Mouse (Mus musculus) c-Kit-positive CD71-positive TER-119-positive erythroid progenitor cells, embryonic 14.5 days (primary cell): ENCODE measurements around the gene Reg1.
"Not testable (repeated sequence)": the region's sequence is repeated elsewhere in the genome, so short reads cannot be mapped to it uniquely, and the experiment has no call there.

ENCODE experiments used
- DNase-seq: peaks from one replicate; pipeline ENCODE4 v3.0.0-alpha.2; 2013; ENCODE audit warnings: low spot score

Reg1 gene

DNA sequence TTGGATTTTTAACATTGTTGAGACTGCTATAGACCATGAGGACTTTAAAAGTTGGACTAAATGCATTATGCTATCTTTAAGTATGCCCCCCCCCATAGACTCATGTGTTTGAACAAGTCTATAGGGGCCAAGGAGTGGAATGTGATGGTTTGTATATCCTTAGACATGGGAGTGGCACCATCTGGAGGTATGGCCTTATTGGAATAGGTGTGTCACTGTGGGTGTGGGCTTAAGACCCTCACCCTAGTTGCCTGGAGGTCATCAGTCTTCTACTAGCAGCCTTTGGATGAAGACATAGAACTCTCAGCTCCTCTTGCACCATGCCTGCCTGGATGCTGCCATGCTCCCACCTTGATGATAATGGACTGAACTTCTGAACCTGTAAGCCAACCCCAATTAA is at the start of gene Reg1:
Gene Reg1, plus strand, starts transcription at position 301 of the 400 bp plus-strand sequence.
- not testable (repeated sequence) for DNase-seq

DNA sequence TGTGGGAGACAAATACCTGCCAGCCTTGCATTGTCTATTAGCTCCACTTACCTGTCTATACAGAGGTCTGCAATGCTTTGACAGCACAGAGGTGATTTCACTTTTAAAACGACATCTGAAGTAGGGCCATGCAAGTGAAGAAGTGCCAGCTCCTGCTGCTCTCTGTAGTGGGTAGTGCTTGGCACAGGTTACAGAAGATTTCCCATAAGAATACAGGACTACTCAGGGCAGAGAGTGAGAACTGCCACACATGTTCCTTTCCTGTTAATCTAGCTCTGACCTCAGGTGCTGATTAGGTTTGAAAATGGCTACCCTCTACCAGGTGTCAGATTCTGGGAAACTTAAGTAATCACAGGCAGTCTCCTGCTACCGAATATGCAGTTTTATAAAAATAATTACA is 43.7 kb upstream of the Reg1 start, which contains the start of gene Reg3d:
Gene Reg3d, minus strand, starts transcription at position 101 of the 400 bp plus-strand sequence.
- DNase-seq = no peak

DNA sequence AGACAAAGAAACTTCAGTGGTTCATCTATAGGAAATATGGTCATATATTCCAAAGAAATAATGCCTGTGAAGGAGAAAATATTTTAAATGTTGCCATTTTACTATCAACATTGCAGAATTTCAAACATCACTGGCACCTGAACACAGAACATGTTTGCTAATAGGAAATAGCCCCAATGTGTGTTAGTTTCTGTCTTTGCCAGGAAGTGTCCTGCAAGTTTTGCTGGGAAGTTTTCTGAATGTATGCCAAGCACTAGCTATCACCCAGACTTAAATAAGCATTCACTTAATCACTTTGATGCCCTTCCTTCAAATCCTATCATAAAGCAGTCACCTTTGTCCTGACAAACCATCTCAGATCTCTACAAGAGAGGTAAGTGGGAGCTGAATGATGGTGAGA is 42.1 kb upstream of the Reg1 start, which contains the start of gene Reg3a:
Gene Reg3a, plus strand, starts transcription at position 301 of the 400 bp plus-strand sequence.
- DNase-seq = no peak

DNA sequence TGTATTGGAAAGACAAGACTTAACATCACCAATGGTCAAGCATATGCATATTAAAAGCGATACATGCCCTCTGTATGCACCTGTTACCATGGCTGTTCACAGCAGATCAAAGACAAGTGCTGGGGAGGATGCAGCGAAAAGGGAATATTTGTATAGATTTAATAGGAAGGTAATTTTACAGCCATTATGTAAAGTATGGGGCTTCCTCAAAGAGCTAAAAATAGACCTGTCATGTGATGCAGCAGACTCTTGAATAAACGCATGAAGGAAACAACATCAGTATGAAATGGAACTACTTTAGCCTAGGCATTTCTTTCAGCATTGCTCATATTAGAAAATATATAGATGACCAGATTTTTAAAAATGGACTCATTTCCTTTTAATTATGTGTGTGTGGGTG is 36.9 kb upstream of the Reg1 start:
- no peak for DNase-seq

DNA sequence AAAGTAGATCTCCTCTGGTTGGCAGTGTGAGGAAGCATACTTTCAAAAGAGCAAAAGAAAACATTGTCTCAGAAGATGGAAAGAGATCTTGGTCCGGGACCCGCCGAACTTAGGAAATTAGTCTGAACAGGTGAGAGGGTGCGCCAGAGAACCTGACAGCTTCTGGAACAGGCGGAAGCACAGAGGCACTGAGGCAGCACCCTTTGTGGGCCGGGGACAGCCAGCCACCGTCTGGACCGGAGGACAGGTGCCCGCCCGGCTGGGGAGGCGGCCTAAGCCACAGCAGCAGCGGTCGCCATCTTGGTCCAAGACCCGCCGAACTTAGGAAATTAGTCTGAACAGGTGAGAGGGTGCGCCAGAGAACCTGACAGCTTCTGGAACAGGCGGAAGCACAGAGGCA is 27.2 kb upstream of the Reg1 start, which contains the start of gene Reg2:
Gene Reg2, plus strand, starts transcription at position 301 of the 400 bp plus-strand sequence.
- DNase-seq = not testable (repeated sequence)

DNA sequence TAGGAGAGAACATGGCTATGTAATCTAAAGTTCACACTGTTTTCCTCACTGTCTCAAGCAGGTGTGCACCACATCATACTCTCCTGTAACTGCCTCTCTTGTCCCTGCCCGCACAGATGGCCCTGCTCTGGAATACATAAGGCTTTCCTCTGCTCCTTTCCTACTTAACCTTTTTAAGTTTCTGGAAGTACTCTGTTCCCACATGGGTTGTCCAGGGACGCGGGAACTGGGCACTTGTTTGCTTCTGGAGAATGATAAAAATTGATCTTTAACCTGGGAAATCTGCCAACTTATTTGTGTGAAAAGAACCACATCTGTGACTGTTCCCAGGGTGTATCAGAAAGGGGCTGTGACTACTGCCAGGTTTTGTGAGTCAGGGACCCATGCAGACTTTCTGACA is 3.0 kb downstream of the Reg1 start:
- no peak for DNase-seq

DNA sequence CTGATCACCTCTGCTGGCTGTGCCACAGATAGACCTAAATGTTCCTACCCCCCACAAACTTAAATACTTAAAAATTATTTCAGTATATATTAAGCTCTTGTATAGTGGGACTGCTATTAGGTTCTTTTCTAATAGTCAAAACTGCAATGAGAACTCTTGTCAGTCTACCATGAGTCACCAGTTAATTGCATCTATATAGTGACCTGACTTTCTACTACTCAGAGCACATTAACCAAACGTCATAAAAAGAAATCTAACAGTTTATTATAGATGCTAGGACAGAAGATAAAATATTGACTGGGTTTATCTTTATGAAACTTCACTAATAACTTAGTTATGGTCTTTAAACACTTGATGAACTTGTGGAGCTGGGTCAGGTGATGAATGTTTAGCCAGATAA is 24.7 kb downstream of the Reg1 start:
- no peak for DNase-seq

DNA sequence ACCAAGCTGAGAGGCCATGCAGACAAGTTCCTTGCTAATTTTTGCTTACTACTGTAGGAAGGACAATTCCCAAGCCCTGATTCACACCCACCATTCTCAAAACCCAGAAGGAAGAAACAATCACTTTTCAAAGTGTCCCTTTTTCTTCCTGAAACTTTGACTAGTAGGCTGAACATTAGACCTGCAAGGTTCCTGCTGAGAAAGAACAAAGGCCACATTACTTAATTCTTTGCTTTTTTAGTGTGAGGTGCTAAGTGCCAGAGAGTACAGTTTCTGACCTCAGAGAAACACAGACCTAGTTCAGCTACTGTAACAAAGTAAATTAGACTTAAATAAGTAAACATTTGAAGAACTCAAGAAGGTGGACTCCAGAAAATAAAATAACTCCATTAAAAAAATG is 25.9 kb downstream of the Reg1 start:
- DNase-seq = no peak

DNA sequence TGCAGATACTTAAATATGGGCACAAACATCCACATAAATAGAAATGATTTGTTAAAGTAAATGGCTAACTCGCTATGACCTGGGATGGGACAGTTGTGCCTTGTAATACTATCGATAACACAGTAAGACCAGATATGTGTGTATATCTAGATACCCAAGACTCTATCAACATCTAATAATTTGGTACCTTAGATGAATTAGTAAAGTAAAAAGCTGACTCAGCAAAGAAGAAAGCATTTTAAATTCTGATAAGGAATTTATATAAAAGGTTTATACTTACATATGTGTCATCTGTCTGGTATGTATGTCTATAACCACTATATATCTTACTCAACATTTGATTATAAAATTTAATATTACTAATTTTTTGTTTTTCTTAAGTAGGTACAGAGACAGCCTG is 30.3 kb downstream of the Reg1 start:
- no peak for DNase-seq

DNA sequence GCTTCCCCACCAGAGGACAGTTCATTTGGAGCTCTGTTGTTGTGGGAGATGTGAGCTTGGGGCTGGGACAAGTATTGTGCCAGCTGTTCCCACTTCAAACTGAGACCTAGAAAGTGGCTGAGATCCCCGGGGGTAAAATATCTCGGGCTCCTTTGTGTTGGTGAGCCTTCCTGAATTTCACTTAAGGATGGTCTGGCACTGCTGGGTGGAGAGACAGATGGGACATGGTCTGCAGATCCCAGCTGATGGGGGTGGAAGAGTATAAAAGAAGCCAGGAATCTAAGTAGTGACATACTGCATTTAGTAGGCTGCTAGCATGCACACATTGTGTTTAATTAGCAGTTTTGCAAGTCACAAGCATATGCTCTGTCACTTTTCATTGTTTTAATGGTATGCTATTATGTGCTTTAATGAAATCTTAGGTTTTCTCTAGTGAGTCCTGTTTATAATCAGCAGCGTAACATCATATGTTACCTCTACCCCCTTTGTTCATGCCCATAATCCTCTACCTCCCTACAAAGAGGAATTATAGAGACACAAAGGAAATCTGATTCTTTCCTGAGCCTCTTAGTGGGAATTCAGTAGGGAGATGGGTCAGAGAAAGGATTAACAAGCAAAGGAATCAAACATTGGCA is 37.8 kb downstream of the Reg1 start:
- no peak for DNase-seq

DNA sequence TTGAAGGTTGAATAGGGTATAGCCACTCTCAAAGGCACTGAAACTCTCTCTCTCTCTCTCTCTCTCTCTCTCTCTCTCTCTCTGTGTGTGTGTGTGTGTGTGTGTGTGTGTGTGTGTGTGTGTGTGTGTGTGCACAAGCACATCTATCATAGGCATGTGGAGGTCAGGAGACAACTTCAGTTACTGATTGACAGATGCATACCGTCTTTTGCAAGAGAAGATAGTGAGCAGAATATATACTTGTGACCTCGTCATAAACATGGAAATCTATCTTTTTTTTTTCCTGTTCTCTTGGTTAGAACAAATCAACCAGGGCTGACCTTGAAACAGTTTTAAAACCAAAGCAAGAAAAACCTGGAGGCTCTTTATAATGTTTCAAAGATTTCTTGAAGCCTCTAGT is 39.8 kb downstream of the Reg1 start:
- DNase-seq = no peak

DNA sequence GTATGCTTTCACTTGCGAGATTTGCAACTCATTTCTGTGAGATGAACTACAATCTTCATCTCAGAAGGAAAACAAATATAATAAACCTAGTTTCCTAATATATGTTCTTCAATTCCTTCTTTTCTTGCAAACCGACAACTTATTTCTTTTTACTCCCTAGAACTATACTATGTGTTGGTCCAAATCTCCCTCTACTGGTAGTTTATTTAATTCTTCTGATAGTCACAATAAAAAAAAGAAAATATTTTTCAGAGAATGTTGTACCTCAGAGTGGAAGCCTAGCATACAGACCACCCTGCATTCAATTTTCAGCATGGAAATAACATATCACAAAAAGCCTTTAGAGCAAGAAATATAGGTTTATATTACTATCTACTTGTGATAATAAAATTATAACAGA is 40.8 kb downstream of the Reg1 start:
- no peak for DNase-seq

DNA sequence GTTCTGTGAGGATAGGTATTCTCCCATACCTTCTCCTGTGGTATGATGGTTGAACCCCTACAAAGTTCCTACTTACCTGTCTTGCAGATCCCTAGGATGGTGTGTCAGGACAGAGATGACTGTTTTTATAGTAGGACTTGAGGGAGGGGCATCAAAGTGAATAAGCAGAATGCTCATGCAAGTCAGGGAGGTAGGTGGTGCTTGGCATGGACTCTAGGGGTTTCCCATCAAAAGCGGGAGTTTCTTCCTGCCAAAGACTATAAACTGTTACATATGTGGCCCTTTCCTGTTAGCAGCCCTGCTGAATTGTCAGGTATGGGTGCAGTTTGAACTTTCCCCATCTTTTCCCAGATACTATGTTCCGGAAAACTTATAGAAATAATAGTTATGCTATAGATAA is 46.3 kb downstream of the Reg1 start, which contains the start of gene Reg3g:
Gene Reg3g, minus strand, starts transcription at position 101 of the 400 bp plus-strand sequence.
- DNase-seq = no peak

DNA sequence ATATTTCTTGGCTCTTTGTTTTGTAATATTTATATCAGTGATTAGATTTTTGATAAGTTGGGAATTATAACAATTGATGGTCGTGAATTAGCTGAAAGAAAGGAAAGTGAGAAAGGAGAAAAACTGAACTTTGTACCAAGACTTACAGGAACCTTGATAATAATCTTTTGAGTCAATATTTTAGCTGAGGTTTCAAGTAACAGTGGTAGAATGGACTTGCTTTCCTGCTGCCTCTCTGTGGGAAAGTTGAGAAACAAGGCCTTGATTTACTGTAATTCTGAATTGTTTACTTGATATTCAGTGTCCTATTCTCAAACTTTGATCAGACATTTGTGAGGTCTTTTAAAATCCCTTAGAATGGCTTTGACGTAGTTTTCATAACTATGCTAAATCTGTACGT is 46.8 kb downstream of the Reg1 start:
- DNase-seq = no peak
